Mouse (Mus musculus): Measurements from ENCODE around the gene Foxp1.

Foxp1 gene

GRCm38 (mm10) chr6:99484197-99484725 lies 38.3 kb downstream of the Foxp1 start:
- no peak for DNase-seq (ENCODE audit: low read depth)

- DNase-seq (ENCODE audit: low read depth), result no peak
Observed at GRCm38 (mm10) chr6:99483556-99483955, 39.0 kb downstream of the Foxp1 start.

GRCm38 (mm10) chr6:99481568-99481967 lies 41.0 kb downstream of the Foxp1 start:
- no peak for DNase-seq (ENCODE audit: low read depth)

- DNase-seq (ENCODE audit: low read depth), result no peak
Observed at GRCm38 (mm10) chr6:99478873-99479650, 43.5 kb downstream of the Foxp1 start.

GRCm38 (mm10) chr6:99475040-99475439 lies 47.5 kb downstream of the Foxp1 start:
- DNase-seq (ENCODE audit: low read depth), result no peak

- no peak for DNase-seq (ENCODE audit: low read depth)
Observed at GRCm38 (mm10) chr6:99470906-99471305, 51.6 kb downstream of the Foxp1 start.

GRCm38 (mm10) chr6:99469134-99469834 lies 53.2 kb downstream of the Foxp1 start:
- DNase-seq (ENCODE audit: low read depth), result no peak

GRCm38 (mm10) chr6:99467831-99468230 lies 54.7 kb downstream of the Foxp1 start:
- DNase-seq (ENCODE audit: low read depth), result no peak

- no peak for DNase-seq (ENCODE audit: low read depth)
Observed at GRCm38 (mm10) chr6:99467109-99467508, 55.4 kb downstream of the Foxp1 start.

- no peak for DNase-seq (ENCODE audit: low read depth)
Observed at GRCm38 (mm10) chr6:99466354-99466753, 56.2 kb downstream of the Foxp1 start.

- no peak for DNase-seq (ENCODE audit: low read depth)
Observed at GRCm38 (mm10) chr6:99464449-99464848, 58.1 kb downstream of the Foxp1 start.

GRCm38 (mm10) chr6:99463906-99464305 lies 58.6 kb downstream of the Foxp1 start:
- DNase-seq (ENCODE audit: low read depth), result no peak

GRCm38 (mm10) chr6:99458775-99459174 lies 63.7 kb downstream of the Foxp1 start:
- no peak for DNase-seq (ENCODE audit: low read depth)

GRCm38 (mm10) chr6:99453763-99454520 lies 68.6 kb downstream of the Foxp1 start:
- no peak for DNase-seq (ENCODE audit: low read depth)

- peak; percentile 59 for DNase-seq (ENCODE audit: low read depth)
Observed at GRCm38 (mm10) chr6:99452638-99453185, 69.8 kb downstream of the Foxp1 start.

GRCm38 (mm10) chr6:99451479-99451878 lies 71.0 kb downstream of the Foxp1 start:
- DNase-seq (ENCODE audit: low read depth), result no peak

- DNase-seq (ENCODE audit: low read depth), result no peak
Observed at GRCm38 (mm10) chr6:99447447-99447846, 75.1 kb downstream of the Foxp1 start.

- no peak for DNase-seq (ENCODE audit: low read depth)
Observed at GRCm38 (mm10) chr6:99446801-99447415, 75.6 kb downstream of the Foxp1 start.

- DNase-seq (ENCODE audit: low read depth), result no peak
Observed at GRCm38 (mm10) chr6:99443460-99443859, 79.1 kb downstream of the Foxp1 start.

- DNase-seq (ENCODE audit: low read depth), result no peak
Observed at GRCm38 (mm10) chr6:99441100-99441499, 81.4 kb downstream of the Foxp1 start.

- DNase-seq (ENCODE audit: low read depth), result no peak
Observed at GRCm38 (mm10) chr6:99440606-99441005, 81.9 kb downstream of the Foxp1 start.
